Mouse (Mus musculus) liver, postnatal 0 days (tissue): ENCODE measurements around the gene Uqcrh. TPM values are rescaled to one million over a fixed set of nuclear protein-coding genes. Genes with fewer than 3 reads are reported as not detected.
A peak's percentile ranks its signal among the peaks of the same experiment; 100 is the strongest.

Experiments used
- ATAC-seq: fragments of 200-750 bp; cut with Nextera tagmentation; 2 replicates; pipeline ENCODE4 v1.8.0; 2017; ENCODE audit warnings: mild to moderate bottlenecking, moderate library complexity
- DNase-seq: peaks from one replicate; pipeline ENCODE4 v3.0.0-alpha.2; 2016
- H3K27ac ChIP-seq: fragments of 300-500 bp; sonication (generic); 2 replicates; pipeline ENCODE4 v1.5.1; 2014; ENCODE audit warnings: antibody characterized with exemption, moderate library complexity, mild to moderate bottlenecking, low read depth
- H3K27me3 ChIP-seq: fragments of 300-500 bp; sonication (generic); 2 replicates; pipeline ENCODE4 v1.6.1; 2014; ENCODE audit warnings: low read length, control low read depth, mixed read lengths; ENCODE audit not compliant: insufficient read depth
- H3K36me3 ChIP-seq: fragments of 300-500 bp; sonication (generic); replicated peaks from 2 replicates; pipeline ENCODE4 v1.6.1; 2014; ENCODE audit warnings: mild to moderate bottlenecking, control low read depth, low read length, moderate library complexity, mixed read lengths; ENCODE audit not compliant: insufficient read depth
- H3K4me1 ChIP-seq: fragments of 300-500 bp; sonication (generic); 2 replicates; pipeline ENCODE4 v1.6.1; 2014; ENCODE audit warnings: antibody characterized with exemption, mild to moderate bottlenecking, control low read depth; ENCODE audit not compliant: insufficient read depth
- H3K4me2 ChIP-seq: fragments of 300-500 bp; sonication (generic); 2 replicates; pipeline ENCODE4 v1.6.1; 2014; ENCODE audit warnings: low read depth, mild to moderate bottlenecking, low read length, moderate library complexity, mixed read lengths
- H3K4me3 ChIP-seq: fragments of 300-500 bp; sonication (generic); 2 replicates; pipeline ENCODE4 v1.5.1; 2014; ENCODE audit warnings: low read depth, low read length
- H3K9ac ChIP-seq: fragments of 300-500 bp; sonication (generic); replicated peaks from 2 replicates; pipeline ENCODE4 v1.6.1; 2014; ENCODE audit warnings: mild to moderate bottlenecking, moderate library complexity
- H3K9me3 ChIP-seq: fragments of 300-500 bp; sonication (generic); 2 replicates; pipeline ENCODE4 v1.6.1; 2016; ENCODE audit warnings: mild to moderate bottlenecking, control low read depth, low read length, mixed read lengths
- CTCF ChIP-seq: sonication (generic); IDR thresholded peaks from 2 replicates; pipeline ENCODE4 v1.5.1; 2016; ENCODE audit warnings: antibody characterized with exemption, low read depth
- EP300 ChIP-seq: IDR thresholded peaks from 2 replicates; pipeline ENCODE4 v1.6.1; 2016; ENCODE audit warnings: antibody characterized with exemption, low read depth, mild to moderate bottlenecking
- WGBS: fragments of 180-500 bp; shearing (Covaris S2); extraction: QIAGEN DNeasy Blood & Tissue Kit; methylation state at CpG from one replicate; pipeline ENCODE4 v1.1.7; 2014; ENCODE audit not compliant: insufficient replicate concordance; 5-methylcytosine and 5-hydroxymethylcytosine counted together
- polyA plus RNA-seq: library from polyadenylated mRNA; unstranded; fragments of >200 nt; fragmentation: Nextera tagmentation; extraction: Ambion mirVana; gene quantifications from 2 replicates; pipeline ENCODE4 v1.2.1, GENCODE M21; 2015

The Uqcrh gene
- polyA plus RNA-seq, 1 experiment from 2014 or later: 563 TPM

DNA sequence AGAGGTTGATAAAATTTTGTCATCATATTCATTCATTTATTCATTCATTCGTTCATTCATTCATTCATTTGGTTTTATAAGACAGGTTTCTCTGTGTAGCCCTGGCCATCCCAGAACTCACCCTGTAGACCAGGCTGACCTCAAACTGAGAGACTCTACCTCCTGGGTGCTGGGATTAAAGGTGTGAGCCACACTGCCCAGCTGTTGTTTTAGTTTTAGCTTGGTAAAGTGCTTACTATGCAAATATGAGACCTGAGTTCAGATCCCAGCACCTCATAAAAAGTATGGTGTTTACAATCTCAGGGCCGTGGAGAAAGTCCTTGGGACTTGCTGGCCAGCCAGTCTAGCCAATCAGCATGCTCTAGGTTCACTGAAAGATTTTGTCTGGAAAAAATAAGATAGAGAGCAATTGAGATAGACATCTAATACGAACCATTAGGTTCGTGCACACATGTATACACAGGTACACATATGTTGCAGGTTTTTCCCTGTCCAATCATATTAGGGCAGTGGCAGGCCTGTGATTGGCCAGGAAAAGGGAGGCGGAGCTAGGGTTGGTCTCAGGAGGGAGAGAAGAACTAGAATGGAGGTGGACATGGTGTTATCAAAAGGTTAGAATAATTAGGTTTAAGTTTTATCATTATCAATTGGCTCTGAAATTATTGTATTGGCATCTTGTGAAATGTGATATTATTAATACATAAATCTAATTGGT, 15.7 kb downstream of the Uqcrh start:
- Histone ChIP-seq H3K27ac (no peak overlapping the region), H3K9ac (no peak overlapping the region), H3K36me3 (no peaks in the 10 kb centered on the region), H3K27me3 (no peaks in the 10 kb centered on the region), H3K4me2 (no peak overlapping the region), H3K9me3 (no peaks in the 10 kb centered on the region), H3K4me3 (no peak overlapping the region), H3K4me1 (peaks cover under 1% of the 10 kb centered on the region; the same call in 1 of the 2 replicates)
- TF ChIP-seq CTCF (no peak), EP300 (no peak)
- ATAC-seq (no peak), DNase-seq (no peak)
- WGBS: 66% methylated on average over 5 of the region's 5 CpGs

DNA sequence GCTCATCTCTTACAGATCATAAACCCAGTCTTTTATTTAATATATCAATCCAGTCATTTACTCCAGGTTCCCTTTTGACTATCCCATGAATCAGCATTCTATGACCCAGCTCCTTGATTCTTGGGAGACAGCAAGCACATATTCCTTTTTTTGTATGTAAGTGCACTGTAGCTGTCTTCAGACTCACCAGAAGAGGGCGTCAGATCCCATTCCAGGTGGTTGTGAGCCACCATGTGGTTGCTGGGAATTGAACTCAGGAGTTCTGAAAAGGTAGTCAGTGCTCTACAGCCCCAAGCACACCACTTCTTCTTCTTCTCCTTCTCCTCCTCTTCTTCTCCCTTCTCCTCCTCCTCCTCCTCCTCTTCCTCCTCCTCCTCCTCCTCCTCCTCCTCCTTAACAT, 17.3 kb downstream of the Uqcrh start:
- no peak overlapping the region for H3K27ac ChIP-seq
- WGBS: 8% methylated on average over 1 of the region's 1 CpGs
- H3K9ac ChIP-seq: no peak overlapping the region
- no peak overlapping the region for H3K4me2 ChIP-seq
- no peaks in the 10 kb centered on the region for H3K9me3 ChIP-seq
- DNase-seq: no peak
- no peaks in the 10 kb centered on the region for H3K36me3 ChIP-seq
- no peak overlapping the region for H3K4me3 ChIP-seq
- H3K4me1 ChIP-seq: peaks cover 5% of the 10 kb centered on the region
- H3K27me3 ChIP-seq: no peaks in the 10 kb centered on the region
- no peak for TF ChIP-seq EP300
- peak; percentile 23; the same call in 1 of the 2 replicates for TF ChIP-seq CTCF
- no peak for ATAC-seq

DNA sequence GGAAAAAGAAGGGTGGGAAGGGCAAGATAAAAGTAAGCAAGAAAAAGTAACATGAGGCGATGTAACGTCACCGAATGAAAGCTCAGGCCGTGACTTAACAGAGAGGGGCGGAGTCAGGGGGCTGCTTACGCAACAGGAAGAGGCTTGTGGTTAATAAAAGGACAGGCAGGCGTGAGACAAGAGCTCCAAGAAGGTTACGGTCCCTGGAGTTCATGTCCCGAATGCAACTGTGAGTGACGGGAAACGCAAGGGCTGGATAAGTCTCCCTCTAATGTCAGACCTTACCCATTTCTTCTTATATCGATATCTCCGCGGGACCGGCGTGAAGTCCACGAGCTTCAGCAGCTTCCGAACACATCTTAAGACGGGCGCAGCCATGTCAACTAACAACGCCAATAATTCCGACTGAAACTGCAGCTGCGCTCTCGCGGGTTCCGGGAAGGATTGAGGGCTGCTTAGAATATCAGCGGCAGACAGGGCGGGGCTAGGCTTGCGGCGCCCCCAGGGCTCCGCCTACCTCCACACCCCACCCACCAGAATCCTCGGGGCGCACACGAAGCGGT, 21.4 kb downstream of the Uqcrh start, which contains the start of gene Nsun4:
TSS of gene Nsun4 (minus strand) at position 478 of the 563 bp plus-strand sequence.
- TF ChIP-seq EP300: peak; percentile 41; the same call in 1 of the 2 replicates
- no peak for TF ChIP-seq CTCF
- ATAC-seq (peak; percentile 93), DNase-seq (peak; percentile 89)
- Histone ChIP-seq H3K27ac (peak within 1 kb of the TSS; percentile 87), H3K4me2 (peak within 1 kb of the TSS; percentile 84), H3K9me3 (no peaks in the 10 kb centered on the region), H3K9ac (peak within 1 kb of the TSS; percentile 53), H3K27me3 (no peaks in the 10 kb centered on the region), H3K4me1 (peaks cover 10% of the 10 kb centered on the region), H3K4me3 (peak within 1 kb of the TSS; percentile 59), H3K36me3 (no peaks in the 10 kb centered on the region; the same call in 1 of the 2 replicates)
- WGBS: under 1% methylated on average over 35 of the region's 35 CpGs

DNA sequence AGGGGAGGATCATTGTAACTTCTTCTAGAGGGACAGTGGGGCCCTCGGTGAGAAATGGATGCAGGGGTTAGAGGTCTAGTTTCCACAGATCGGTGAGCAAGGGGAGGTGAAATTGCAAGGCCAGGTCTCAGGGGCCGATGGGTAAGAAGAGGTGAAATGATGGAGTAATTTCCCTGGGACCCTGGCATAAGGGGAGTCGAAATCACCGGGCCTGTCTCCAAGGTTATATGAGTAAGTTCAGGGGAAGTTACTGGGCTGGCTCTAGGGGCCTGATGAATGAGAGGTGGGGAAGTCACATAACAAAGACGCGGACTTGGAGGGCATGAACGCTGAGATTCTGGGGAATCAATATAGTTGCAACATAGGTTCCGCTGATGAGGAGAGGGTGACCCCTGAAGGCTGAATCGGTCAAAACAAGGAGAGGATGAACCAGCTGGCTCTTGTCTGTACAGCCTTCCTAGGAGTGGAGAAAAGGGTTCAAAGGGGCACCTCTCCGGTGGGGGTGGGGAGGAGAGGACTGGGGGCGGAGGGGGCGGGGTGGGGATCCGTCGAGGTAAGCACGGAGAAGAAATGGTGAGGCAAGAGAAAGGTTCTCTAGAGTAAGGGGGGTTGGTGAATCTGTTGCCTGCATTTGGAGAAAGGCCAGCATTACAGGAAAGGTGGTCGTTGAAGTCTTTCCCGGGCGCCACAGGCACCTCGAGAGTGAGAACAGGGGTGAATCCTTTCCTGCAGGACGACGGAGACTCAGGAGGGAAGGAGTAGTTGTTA, 22.2 kb downstream of the Uqcrh start:
- peak overlapping the region; percentile 59 for H3K4me3 ChIP-seq
- H3K4me2 ChIP-seq: peak overlapping the region; percentile 84
- peak overlapping the region; percentile 87 for H3K27ac ChIP-seq
- no peaks in the 10 kb centered on the region; the same call in none of the 2 replicates for H3K36me3 ChIP-seq
- 6% methylated on average over 22 of the region's 22 CpGs for WGBS
- H3K4me1 ChIP-seq: peaks cover 10% of the 10 kb centered on the region
- DNase-seq (peak; percentile 53), ATAC-seq (peak; percentile 55)
- peak overlapping the region; percentile 53 for H3K9ac ChIP-seq
- TF ChIP-seq EP300: no peak
- TF ChIP-seq CTCF: peak; percentile 65
- no peaks in the 10 kb centered on the region for H3K27me3 ChIP-seq
- H3K9me3 ChIP-seq: no peaks in the 10 kb centered on the region

DNA sequence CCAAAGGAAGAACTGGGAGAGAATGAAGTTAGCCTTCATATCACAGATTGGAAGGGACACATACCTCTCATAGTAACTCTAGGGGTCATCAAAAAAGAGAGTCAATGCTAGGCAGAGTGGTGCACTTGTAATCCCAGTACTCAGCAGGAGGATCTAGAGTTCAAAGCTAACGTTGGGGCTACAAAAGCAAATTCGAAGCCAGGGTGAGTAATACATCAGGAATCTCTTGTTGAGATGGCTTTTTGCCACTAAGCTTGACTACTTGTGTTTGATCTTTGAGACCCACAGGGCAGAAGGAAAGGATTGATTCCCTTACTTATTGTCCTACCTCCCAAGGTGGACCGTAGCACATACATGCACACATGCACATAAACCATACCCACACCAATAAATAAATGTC, 25.7 kb downstream of the Uqcrh start:
- WGBS: 67% methylated on average over 3 of the region's 3 CpGs
- no peak for DNase-seq
- no peak for ATAC-seq

More for the DNA sequence above, 25.7 kb downstream of the Uqcrh start:
- no peak overlapping the region for H3K4me3 ChIP-seq
- no peaks in the 10 kb centered on the region for H3K27me3 ChIP-seq
- H3K9ac ChIP-seq: no peak overlapping the region
- H3K9me3 ChIP-seq: no peaks in the 10 kb centered on the region
- H3K4me1 ChIP-seq: peaks cover 10% of the 10 kb centered on the region
- TF ChIP-seq CTCF (no peak), EP300 (no peak)
- no peak overlapping the region for H3K27ac ChIP-seq
- H3K4me2 ChIP-seq: no peak overlapping the region
- no peaks in the 10 kb centered on the region; the same call in none of the 2 replicates for H3K36me3 ChIP-seq
